Mouse (Mus musculus) layer of hippocampus, postnatal 25 days (tissue): ENCODE data around the gene Gprc5d. TPM values are rescaled to one million over a fixed set of nuclear protein-coding genes. Genes with fewer than 3 reads are reported as not detected.

ENCODE experiments used
- DNase-seq, 2 experiments: peaks; one replicate each; pipeline ENCODE4 v3.0.0; 2022; ENCODE audit warnings: mixed read lengths in 2 of 2, low spot score in 1 of 2; ENCODE audit errors: extremely low spot score in 1 of 2
- total RNA-seq, 2 experiments: library from RNA; stranded (reverse); gene quantifications; 2 replicates each; pipeline ENCODE4 v1.2.3; 2021

The Gprc5d gene
- not detected for total RNA-seq

- DNase-seq, result no peak
These were observed at the start of gene Gprc5d for GRCm38 (mm10) chr6:135118183-135118582. Gene Gprc5d, minus strand, starts transcription at chr6:135118283.

GRCm38 (mm10) chr6:135166712-135167111 is 48.6 kb upstream of the Gprc5d start:
- DNase-seq, result no peak

- DNase-seq, result no peak
These were observed 48.2 kb upstream of the Gprc5d start for GRCm38 (mm10) chr6:135166262-135166661.

GRCm38 (mm10) chr6:135165706-135166105 is 47.6 kb upstream of the Gprc5d start:
- no peak for DNase-seq

- no peak for DNase-seq
These were observed 47.1 kb upstream of the Gprc5d start for GRCm38 (mm10) chr6:135165191-135165590.

GRCm38 (mm10) chr6:135162861-135163260 is 44.8 kb upstream of the Gprc5d start:
- DNase-seq, result no peak

- no peak for DNase-seq
These were observed 44.2 kb upstream of the Gprc5d start for GRCm38 (mm10) chr6:135162311-135162710.

- no peak for DNase-seq
These were observed 43.3 kb upstream of the Gprc5d start for GRCm38 (mm10) chr6:135161356-135161755.

GRCm38 (mm10) chr6:135158509-135158908 is 40.4 kb upstream of the Gprc5d start:
- DNase-seq, result no peak

- DNase-seq, result no peak
These were observed 39.4 kb upstream of the Gprc5d start for GRCm38 (mm10) chr6:135157496-135157895.

GRCm38 (mm10) chr6:135156597-135156996 is 38.5 kb upstream of the Gprc5d start:
- no peak for DNase-seq

GRCm38 (mm10) chr6:135153719-135154118 is 35.6 kb upstream of the Gprc5d start:
- DNase-seq, result no peak

GRCm38 (mm10) chr6:135150311-135150710 is 32.2 kb upstream of the Gprc5d start:
- DNase-seq, result peak in 1 of 2 experiments; percentile 51

GRCm38 (mm10) chr6:135149722-135150121 is 31.6 kb upstream of the Gprc5d start:
- DNase-seq, result no peak

GRCm38 (mm10) chr6:135149175-135149574 is 31.1 kb upstream of the Gprc5d start:
- no peak for DNase-seq

- DNase-seq, result peak in 1 of 2 experiments; percentile 35
These were observed 30.4 kb upstream of the Gprc5d start for GRCm38 (mm10) chr6:135148506-135148905.

GRCm38 (mm10) chr6:135145976-135146375 is 27.9 kb upstream of the Gprc5d start:
- no peak for DNase-seq

GRCm38 (mm10) chr6:135144516-135144915 is 26.4 kb upstream of the Gprc5d start:
- peak in 1 of 2 experiments; percentile 46 for DNase-seq

- DNase-seq, result no peak
These were observed 25.1 kb upstream of the Gprc5d start for GRCm38 (mm10) chr6:135143151-135143550.

GRCm38 (mm10) chr6:135141451-135142147 is 23.5 kb upstream of the Gprc5d start:
- DNase-seq, result no peak

GRCm38 (mm10) chr6:135138746-135139145 is 20.7 kb upstream of the Gprc5d start:
- no peak for DNase-seq

- DNase-seq, result no peak
These were observed 20.1 kb upstream of the Gprc5d start for GRCm38 (mm10) chr6:135138207-135138606.
